Mouse (Mus musculus): ENCODE data around the gene Rgs17.

- TF ChIP-seq POLR2A (IDR thresholded peaks at IDR 0.05; ENCODE audit: low read depth, low read length) (no peak), CTCF (IDR thresholded peaks at IDR 0.05; ENCODE audit: extremely low read depth, insufficient read depth, insufficient read length, insufficient replicate concordance) (no peak)
Measured at GRCm38 (mm10) chr10:5924261-5924660, 2.1 kb upstream of the Rgs17 start.

All from spleen, adult 2 months (tissue).